Mouse (Mus musculus): ENCODE results near the gene Calr.

The Calr gene

GRCm38 (mm10) chr8:84815547-84815946, 31.2 kb downstream of the Calr start:
- DNase-seq (ENCODE audit: low spot score in 2 of 2), result peak; percentile 97 to 100

GRCm38 (mm10) chr8:84814555-84815441, 31.9 kb downstream of the Calr start:
- DNase-seq (ENCODE audit: low spot score in 2 of 2), result no peak

GRCm38 (mm10) chr8:84814240-84814554, 32.5 kb downstream of the Calr start:
- no peak for DNase-seq (ENCODE audit: low spot score in 2 of 2)

GRCm38 (mm10) chr8:84813830-84814229, 32.9 kb downstream of the Calr start:
- DNase-seq (ENCODE audit: low spot score in 2 of 2), result no peak

- peak; percentile 86 to 95 for DNase-seq (ENCODE audit: low spot score in 2 of 2)
These were observed 33.7 kb downstream of the Calr start for GRCm38 (mm10) chr8:84813059-84813458.

GRCm38 (mm10) chr8:84811303-84811702, 35.4 kb downstream of the Calr start:
- no peak for DNase-seq (ENCODE audit: low spot score in 2 of 2)

- peak; percentile 93 to 98 for DNase-seq (ENCODE audit: low spot score in 2 of 2)
These were observed 35.8 kb downstream of the Calr start for GRCm38 (mm10) chr8:84810896-84811295.

GRCm38 (mm10) chr8:84809941-84810280, 36.8 kb downstream of the Calr start:
- no peak for DNase-seq (ENCODE audit: low spot score in 2 of 2)

- DNase-seq (ENCODE audit: low spot score in 2 of 2), result no peak
These were observed 37.4 kb downstream of the Calr start for GRCm38 (mm10) chr8:84809109-84809940.

GRCm38 (mm10) chr8:84806031-84806430, 40.7 kb downstream of the Calr start:
- DNase-seq (ENCODE audit: low spot score in 2 of 2), result no peak

GRCm38 (mm10) chr8:84799999-84800831, 46.5 kb downstream of the Calr start, which contains the start of gene Nfix:
Gene Nfix, minus strand, starts transcription at chr8:84800344.
- DNase-seq (ENCODE audit: low spot score in 2 of 2), result peak; percentile 71 to 86

GRCm38 (mm10) chr8:84799136-84799931, 47.4 kb downstream of the Calr start:
- peak; percentile 66 to 86 for DNase-seq (ENCODE audit: low spot score in 2 of 2)

- DNase-seq (ENCODE audit: low spot score in 2 of 2), result peak in 1 of 2 experiments; percentile 10
These were observed 48.1 kb downstream of the Calr start for GRCm38 (mm10) chr8:84798446-84799135.

GRCm38 (mm10) chr8:84797971-84798370, 48.8 kb downstream of the Calr start:
- DNase-seq (ENCODE audit: low spot score in 2 of 2), result no peak

- DNase-seq (ENCODE audit: low spot score in 2 of 2), result no peak
These were observed 49.4 kb downstream of the Calr start for GRCm38 (mm10) chr8:84797256-84797797.

GRCm38 (mm10) chr8:84794486-84794885, 52.2 kb downstream of the Calr start:
- peak in 1 of 2 experiments; percentile 61 for DNase-seq (ENCODE audit: low spot score in 2 of 2)

- no peak for DNase-seq (ENCODE audit: low spot score in 2 of 2)
These were observed 52.8 kb downstream of the Calr start for GRCm38 (mm10) chr8:84793791-84794485.

GRCm38 (mm10) chr8:84793134-84793533, 53.6 kb downstream of the Calr start:
- no peak for DNase-seq (ENCODE audit: low spot score in 2 of 2)

- no peak for DNase-seq (ENCODE audit: low spot score in 2 of 2)
These were observed 54.2 kb downstream of the Calr start for GRCm38 (mm10) chr8:84792429-84792947.

Data from spleen, postnatal 4 days (tissue).